Mouse (Mus musculus): ENCODE data around the gene Ift20. TPM values are rescaled to one million over a fixed set of nuclear protein-coding genes. Genes with fewer than 3 reads are reported as not detected.

Gene Ift20
- polyA plus RNA-seq, 1 experiment from 2014 or later = 216 TPM

DNA sequence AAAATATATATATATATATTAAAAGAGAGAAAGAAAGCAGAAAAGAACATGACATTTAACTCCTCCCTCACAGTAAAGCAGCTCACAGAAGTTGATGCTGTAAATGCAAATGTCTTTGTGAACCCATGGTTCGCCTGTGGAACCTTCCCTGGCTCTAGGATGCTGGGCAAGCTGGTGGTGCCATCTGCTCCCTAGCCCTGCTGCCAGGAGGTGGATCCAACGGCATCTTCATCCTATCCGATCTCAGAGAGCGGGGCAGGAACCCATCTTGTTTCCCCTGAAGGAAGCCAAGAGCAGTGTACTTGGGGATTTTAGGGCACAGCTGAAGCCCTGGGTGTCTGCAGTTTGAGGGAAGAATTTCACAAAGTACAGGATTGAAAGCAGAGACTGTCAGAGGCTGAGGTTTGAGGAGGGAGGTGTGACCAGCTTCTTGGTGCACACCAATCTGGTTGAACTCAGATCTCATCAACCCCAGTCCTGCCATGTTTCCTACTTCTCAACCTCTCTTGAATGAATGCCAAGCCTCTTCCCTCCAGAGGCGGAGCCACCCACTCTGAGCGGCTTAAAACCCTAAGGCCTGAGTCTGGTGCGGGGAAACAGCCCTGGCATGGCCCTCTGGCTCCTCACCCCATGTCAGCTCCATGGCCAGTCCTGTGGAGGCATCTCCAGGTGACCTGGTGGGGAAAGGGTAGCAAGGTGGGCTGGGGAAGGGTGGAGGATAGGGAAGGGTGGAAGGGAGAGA lies 33.1 kb upstream of the Ift20 start, which contains the start of gene Sebox:
Sebox (plus strand) TSS at position 539 of the 742 bp plus-strand sequence.
- ATAC-seq (no peak), DNase-seq (ENCODE audit: low spot score) (no peak)
- H3K4me2 ChIP-seq (replicated peaks; ENCODE audit: low read depth, low read length) = no peak within 1 kb of the TSS
- H3K9ac ChIP-seq (replicated peaks; ENCODE audit: low read depth) = no peak within 1 kb of the TSS
- 57% methylated on average over 7 of the region's 7 CpGs for WGBS
- no peaks in the 10 kb centered on the region for H3K4me1 ChIP-seq (ENCODE audit: insufficient read depth, low read depth, low read length)
- no peak within 1 kb of the TSS for H3K27ac ChIP-seq (ENCODE audit: low read length)
- H3K9me3 ChIP-seq (ENCODE audit: low read length) = no peaks in the 10 kb centered on the region
- TF ChIP-seq CTCF (IDR thresholded peaks at IDR 0.05) = no peak
- TF ChIP-seq EP300 (IDR thresholded peaks at IDR 0.05) = no peak
- H3K4me3 ChIP-seq (ENCODE audit: low read depth, low read length) = no peak within 1 kb of the TSS
- H3K27me3 ChIP-seq (replicated peaks; ENCODE audit: insufficient read depth, low read length) = peaks cover 8% of the 10 kb centered on the region; the same call in 1 of the 2 replicates
- H3K36me3 ChIP-seq (ENCODE audit: insufficient read depth, low read length) = peaks cover 14% of the 10 kb centered on the region

DNA sequence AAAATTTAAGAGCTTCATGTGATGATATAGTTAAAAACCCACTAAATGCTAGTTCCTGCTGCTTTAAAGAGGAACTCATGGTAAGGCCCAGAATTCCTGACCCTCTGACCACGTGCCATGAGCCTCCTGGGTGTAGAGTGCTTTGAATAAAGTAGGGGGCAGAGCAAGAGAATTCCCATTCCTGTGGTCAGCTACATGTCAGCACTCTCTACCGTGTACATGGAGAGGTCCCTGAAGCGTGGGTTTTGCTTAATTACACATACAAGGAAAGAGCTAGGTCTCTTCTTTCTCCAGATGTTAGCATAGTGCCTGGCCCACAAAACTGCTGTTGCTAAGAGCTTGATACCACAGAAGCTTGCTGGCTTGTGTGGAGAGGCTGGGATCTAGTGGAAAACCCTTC lies 30.7 kb upstream of the Ift20 start:
- no peak for TF ChIP-seq CTCF (IDR thresholded peaks at IDR 0.05)
- no peak for TF ChIP-seq EP300 (IDR thresholded peaks at IDR 0.05)
- H3K9me3 ChIP-seq (ENCODE audit: low read length) = no peaks in the 10 kb centered on the region
- no peak overlapping the region for H3K4me3 ChIP-seq (ENCODE audit: low read depth, low read length)
- peaks cover 20% of the 10 kb centered on the region for H3K36me3 ChIP-seq (ENCODE audit: insufficient read depth, low read length)
- no peaks in the 10 kb centered on the region for H3K27me3 ChIP-seq (replicated peaks; ENCODE audit: insufficient read depth, low read length)
- H3K9ac ChIP-seq (replicated peaks; ENCODE audit: low read depth) = no peak overlapping the region
- DNase-seq (ENCODE audit: low spot score) = no peak
- no peak for ATAC-seq
- no peak overlapping the region for H3K27ac ChIP-seq (ENCODE audit: low read length)
- H3K4me1 ChIP-seq (ENCODE audit: insufficient read depth, low read depth, low read length) = no peaks in the 10 kb centered on the region
- 79% methylated on average over 3 of the region's 3 CpGs for WGBS
- no peak overlapping the region for H3K4me2 ChIP-seq (replicated peaks; ENCODE audit: low read depth, low read length)

GRCm38 (mm10) chr11:78509148-78509547 lies 27.0 kb upstream of the Ift20 start:
- H3K4me3 ChIP-seq (ENCODE audit: low read depth, low read length) = no peak overlapping the region
- TF ChIP-seq CTCF (IDR thresholded peaks at IDR 0.05) (peak; percentile 53), EP300 (IDR thresholded peaks at IDR 0.05) (no peak)
- H3K9me3 ChIP-seq (ENCODE audit: low read length) = no peaks in the 10 kb centered on the region
- DNase-seq (ENCODE audit: low spot score) = peak; percentile 33
- H3K36me3 ChIP-seq (ENCODE audit: insufficient read depth, low read length) = peaks cover 20% of the 10 kb centered on the region
- no peak for ATAC-seq
- H3K4me1 ChIP-seq (ENCODE audit: insufficient read depth, low read depth, low read length) = peaks cover 3% of the 10 kb centered on the region; the same call in 1 of the 2 replicates
- no peak overlapping the region for H3K27ac ChIP-seq (ENCODE audit: low read length)
- H3K9ac ChIP-seq (replicated peaks; ENCODE audit: low read depth) = no peak overlapping the region
- no peaks in the 10 kb centered on the region for H3K27me3 ChIP-seq (replicated peaks; ENCODE audit: insufficient read depth, low read length)
- 82% methylated on average over 5 of the region's 5 CpGs for WGBS
- no peak overlapping the region for H3K4me2 ChIP-seq (replicated peaks; ENCODE audit: low read depth, low read length)

- Histone ChIP-seq H3K4me1 (ENCODE audit: insufficient read depth, low read depth, low read length) (peaks cover 3% of the 10 kb centered on the region; the same call in 1 of the 2 replicates), H3K4me2 (replicated peaks; ENCODE audit: low read depth, low read length) (peak within 1 kb of the TSS; percentile 89), H3K36me3 (ENCODE audit: insufficient read depth, low read length) (peaks cover 29% of the 10 kb centered on the region), H3K9ac (replicated peaks; ENCODE audit: low read depth) (peak within 1 kb of the TSS; percentile 94), H3K4me3 (ENCODE audit: low read depth, low read length) (peak within 1 kb of the TSS; percentile 77), H3K27ac (ENCODE audit: low read length) (peak within 1 kb of the TSS; percentile 88), H3K9me3 (ENCODE audit: low read length) (no peaks in the 10 kb centered on the region), H3K27me3 (replicated peaks; ENCODE audit: insufficient read depth, low read length) (no peaks in the 10 kb centered on the region)
- DNase-seq (ENCODE audit: low spot score) = peak; percentile 96
- under 1% methylated on average over 43 of the region's 67 CpGs for WGBS
- TF ChIP-seq CTCF (IDR thresholded peaks at IDR 0.05) (no peak), EP300 (IDR thresholded peaks at IDR 0.05) (no peak)
- peak; percentile 99 for ATAC-seq
Measured at GRCm38 (mm10) chr11:78512025-78512957, 23.9 kb upstream of the Ift20 start, which contains the start of the genes Tmem199 and Poldip2. Tmem199 (minus strand) TSS chr11:78512172. Poldip2 (plus strand) TSS chr11:78512193.

DNA sequence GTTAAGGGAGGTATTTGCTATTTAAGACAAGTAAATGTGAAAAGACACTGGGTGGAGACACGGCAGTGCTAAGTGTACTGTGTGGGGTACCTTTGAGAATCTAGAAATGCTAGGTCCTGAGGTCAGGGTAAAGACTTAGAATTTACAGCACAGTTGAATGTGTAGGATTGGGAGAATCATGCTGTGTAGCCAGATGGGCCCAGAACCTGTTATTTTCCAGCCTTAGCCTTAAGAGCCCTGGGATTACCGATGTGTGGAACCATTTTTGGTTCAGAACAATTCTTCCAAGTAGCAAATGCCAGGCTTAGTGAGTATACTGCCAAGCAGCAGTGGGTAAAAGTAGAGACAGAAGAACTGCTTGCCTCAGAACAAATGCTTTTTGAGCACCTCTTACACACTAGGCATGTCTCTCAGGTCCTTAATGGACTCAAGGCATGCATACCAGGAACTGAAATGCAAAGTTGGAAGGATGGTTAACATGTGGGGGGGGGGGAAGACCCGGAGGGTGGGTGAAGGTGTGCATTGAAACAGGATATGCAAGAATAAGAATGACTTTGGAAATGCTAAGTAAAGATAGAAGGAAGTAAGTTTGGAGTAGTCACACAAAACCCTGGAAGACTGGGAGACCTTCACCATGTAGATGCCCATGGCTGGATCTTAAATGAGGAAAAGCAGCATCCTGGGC lies 22.9 kb upstream of the Ift20 start:
- 54% methylated on average over 3 of the region's 3 CpGs for WGBS
- peaks cover 3% of the 10 kb centered on the region; the same call in 1 of the 2 replicates for H3K4me1 ChIP-seq (ENCODE audit: insufficient read depth, low read depth, low read length)
- peak overlapping the region; percentile 94 for H3K9ac ChIP-seq (replicated peaks; ENCODE audit: low read depth)
- H3K4me2 ChIP-seq (replicated peaks; ENCODE audit: low read depth, low read length) = peak overlapping the region; percentile 89
- DNase-seq (ENCODE audit: low spot score) = no peak
- no peaks in the 10 kb centered on the region for H3K27me3 ChIP-seq (replicated peaks; ENCODE audit: insufficient read depth, low read length)
- H3K9me3 ChIP-seq (ENCODE audit: low read length) = no peaks in the 10 kb centered on the region
- peaks cover 19% of the 10 kb centered on the region for H3K36me3 ChIP-seq (ENCODE audit: insufficient read depth, low read length)
- H3K4me3 ChIP-seq (ENCODE audit: low read depth, low read length) = peak overlapping the region; percentile 77
- no peak for ATAC-seq
- H3K27ac ChIP-seq (ENCODE audit: low read length) = no peak overlapping the region
- TF ChIP-seq CTCF (IDR thresholded peaks at IDR 0.05) (no peak), EP300 (IDR thresholded peaks at IDR 0.05) (no peak)

All from lung, postnatal 0 days (tissue).